Mouse (Mus musculus): ENCODE data around the gene Ifna9.
"Not testable (repeated sequence)": the region's sequence is repeated elsewhere in the genome, so short reads cannot be mapped to it uniquely, and the experiment has no call there.

The Ifna9 gene

DNA sequence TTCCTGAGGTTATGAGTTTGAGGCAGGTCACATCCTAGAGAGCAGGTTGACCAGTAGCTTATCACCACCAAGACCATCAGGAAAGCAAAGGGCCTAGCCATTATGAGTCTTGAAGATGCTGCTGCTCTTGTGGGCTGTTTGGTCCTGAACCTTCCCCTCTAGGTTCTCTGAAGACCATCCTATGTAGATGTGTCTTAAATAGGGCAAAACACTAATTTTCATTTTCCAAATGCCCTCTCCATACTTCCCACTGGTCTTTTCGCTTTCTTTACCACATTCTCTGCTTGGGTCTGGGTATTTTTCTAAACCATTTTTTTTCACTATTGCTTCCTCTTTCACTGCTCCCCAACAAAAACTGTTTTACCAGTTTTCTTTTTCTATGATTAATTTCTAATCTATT is at the start of gene Ifna9:
Ifna9 (minus strand) TSS at position 101 of the 400 bp plus-strand sequence.
- no peak for DNase-seq

DNA sequence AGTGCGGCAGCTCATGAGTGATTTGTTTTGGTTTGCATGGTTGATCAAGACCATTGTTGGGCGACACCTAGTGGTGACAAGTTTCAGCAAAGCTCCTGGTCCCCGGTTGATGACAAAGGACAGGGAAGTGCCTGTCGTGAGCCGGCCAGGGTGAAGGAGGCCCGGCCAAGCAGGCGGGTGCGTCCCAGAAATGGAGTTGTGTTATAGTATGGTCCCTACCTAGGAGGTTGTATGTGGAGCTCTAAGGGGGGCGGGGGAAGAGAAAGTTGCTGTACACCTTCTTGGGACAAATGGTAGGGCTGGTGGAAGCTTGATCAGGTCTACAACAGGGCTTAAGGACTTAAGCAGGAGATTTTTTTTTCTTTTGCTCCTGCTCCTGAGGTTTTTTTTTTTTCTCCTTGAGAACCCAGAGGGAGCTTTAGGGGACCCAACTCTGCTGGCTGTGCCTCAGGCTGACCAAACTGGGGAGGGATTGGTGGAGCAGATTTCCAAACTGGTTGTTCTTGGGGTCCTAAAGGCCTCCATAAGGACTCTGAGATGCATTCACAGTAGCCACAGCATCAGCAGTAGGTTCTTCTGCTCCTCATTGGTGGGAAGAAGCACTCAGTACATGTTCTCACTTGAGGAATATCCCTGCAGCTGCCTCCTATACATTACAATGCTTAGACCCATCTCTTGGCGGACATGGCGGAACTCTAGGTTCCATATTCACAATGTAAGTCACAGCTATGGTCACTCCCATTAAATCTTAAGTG is 49.1 kb upstream of the Ifna9 start:
- peak; percentile 84 for DNase-seq

DNA sequence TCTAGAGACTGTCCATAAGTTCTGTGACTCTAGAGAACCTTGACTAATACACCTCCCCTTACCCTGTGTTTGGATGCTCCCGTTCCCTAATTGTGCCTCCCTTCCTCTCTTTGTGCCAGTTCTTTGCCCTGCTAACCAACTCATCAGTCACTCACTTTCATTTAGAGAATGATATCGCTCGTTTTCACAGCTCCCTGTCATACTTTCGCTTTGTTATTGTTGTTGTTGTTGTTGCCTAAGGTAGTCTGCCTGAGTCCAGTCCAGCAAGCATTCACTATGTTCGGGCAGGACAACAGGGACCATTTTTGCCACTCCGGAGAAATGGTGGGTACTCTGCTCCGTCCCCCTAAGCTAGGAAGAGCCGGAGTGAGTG is 48.5 kb upstream of the Ifna9 start:
- DNase-seq = no peak

DNA sequence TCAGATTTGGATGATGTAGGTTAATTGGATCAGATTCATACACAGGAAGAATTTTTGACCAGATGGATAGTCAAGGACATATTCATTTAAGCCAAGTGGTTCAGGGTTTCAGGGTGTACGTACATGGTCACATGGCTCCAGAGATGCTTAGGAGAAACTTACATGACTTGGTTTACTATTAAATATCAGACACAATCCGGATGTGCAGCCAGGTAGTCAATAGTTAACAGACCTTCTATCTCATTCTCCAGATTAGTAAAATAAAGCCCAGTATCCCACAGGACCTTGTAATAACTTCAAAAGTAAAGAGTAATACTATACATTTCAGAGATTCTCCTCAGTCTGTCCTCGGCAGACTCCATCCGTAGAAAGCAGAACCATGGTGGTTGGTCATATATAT is 42.1 kb upstream of the Ifna9 start, which contains the start of gene C87499:
C87499 (minus strand) TSS at position 101 of the 400 bp plus-strand sequence.
- DNase-seq = no peak

DNA sequence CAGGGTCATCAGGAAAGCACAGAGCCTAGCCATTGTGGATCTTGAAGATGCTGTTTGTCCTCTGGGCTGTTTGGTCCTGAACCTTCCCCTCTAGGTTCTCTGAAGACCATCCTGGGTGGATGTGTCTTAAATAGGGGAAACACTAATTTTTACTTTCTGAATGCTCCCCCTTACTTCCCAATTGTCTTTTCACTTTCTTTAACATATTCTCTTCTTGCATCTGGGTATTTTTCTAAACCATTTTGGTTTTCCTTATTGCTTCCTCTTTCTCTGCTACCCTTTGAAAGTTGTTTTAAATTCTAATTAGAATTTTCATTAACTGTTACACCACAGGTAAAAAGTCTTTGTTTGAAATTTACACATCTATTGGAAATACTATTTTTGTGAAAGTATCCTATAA is 11.1 kb upstream of the Ifna9 start, which contains the start of gene Ifna12:
Ifna12 (minus strand) TSS at position 101 of the 400 bp plus-strand sequence.
- DNase-seq = no peak

DNA sequence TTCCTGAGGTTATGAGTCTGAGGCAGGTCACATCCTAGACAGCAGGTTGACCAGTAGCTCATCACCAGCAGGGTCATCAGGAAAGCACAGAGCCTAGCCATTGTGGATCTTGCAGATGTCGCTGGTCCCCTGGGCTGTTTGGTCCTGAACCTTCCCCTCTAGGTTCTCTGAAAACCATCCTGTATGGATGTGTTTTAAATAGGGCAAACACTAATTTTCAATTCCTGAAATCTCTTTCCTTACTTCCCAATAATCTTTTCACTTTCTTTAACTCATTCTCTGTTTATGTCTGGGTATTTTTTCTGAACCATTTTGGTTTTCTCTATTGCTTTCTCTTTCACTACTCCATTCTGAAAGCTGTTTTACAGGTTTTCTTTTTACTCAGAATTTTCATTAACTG is 20.5 kb downstream of the Ifna9 start, which contains the start of gene Ifna14:
Ifna14 (minus strand) TSS at position 101 of the 400 bp plus-strand sequence.
- no peak for DNase-seq

DNA sequence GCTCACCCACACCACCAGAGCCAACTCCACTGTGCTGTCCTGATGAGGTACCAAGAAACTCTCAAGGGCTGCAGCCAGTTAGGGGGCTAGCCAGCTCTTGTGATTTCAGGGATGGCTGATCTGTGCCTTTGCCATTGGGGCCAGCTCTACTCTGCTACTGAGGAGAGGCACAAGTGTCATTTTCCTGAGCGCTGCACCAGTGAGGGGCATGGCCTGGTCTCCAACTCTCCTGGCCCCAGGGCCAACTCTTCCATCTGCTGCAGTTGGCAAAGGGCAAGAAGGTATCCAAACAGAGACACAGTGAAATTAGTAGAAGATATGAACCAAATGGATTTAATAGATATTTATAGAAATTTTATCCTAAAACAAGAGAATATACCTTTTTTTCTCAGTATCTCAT is 30.4 kb downstream of the Ifna9 start:
- DNase-seq = peak; percentile 53

DNA sequence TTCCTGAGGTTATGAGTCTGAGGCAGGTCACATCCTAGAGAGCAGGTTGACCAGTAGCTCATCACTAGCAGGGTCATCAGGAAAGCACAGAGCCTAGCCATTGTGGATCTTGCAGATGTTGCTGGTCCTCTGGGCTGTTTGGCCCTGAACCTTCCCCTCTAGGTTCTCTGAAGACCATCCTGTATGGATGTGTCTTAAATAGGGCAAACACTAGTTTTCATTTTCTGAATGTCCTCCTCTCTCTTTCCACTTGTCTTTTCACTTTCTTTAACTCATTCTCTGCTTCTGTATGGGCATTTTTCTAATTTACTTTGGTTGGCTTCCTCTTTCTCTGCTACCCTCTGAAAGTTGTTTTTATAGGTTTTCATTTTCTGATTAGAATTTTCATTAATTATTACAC is 34.0 kb downstream of the Ifna9 start, which contains the start of gene Ifna15:
Ifna15 (minus strand) TSS at position 101 of the 400 bp plus-strand sequence.
- DNase-seq = not testable (repeated sequence)

DNA sequence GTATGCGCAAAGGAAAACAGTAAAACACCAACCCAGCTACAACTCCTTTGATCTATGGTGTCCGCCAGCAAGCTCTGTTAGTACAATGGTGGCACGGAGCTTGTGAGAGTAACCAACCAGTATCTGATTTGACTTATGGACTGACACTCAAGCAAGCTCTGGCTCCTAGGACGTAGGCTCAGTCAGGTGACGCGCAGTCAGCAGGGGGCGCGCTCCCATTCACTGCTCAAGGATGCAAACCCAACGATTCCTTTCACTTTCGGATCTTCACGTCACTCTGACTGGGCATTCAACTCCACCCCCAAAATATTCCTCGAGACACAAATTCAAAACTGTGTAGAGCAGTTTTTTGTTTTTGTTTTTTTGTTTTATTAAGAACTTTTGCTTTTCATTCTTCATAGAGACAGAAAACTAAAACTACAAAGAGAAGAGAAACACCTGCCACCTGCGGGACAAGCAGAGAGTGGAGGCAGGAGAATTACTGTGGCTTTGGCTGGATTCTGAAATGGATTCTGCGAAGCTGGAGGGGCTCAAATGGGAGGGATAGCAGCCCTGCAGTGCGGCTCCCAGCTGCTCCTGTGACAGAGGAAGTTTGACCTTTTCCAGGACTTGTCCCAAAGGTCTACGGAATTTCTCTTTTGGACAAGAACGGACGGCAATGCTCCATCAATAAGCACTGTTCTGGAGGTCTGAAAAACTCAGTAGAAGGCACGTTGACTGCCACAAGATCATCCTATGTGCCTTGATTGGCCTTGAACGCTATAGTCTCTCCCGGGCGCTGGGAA is 41.8 kb downstream of the Ifna9 start:
- peak; percentile 36 for DNase-seq

DNA sequence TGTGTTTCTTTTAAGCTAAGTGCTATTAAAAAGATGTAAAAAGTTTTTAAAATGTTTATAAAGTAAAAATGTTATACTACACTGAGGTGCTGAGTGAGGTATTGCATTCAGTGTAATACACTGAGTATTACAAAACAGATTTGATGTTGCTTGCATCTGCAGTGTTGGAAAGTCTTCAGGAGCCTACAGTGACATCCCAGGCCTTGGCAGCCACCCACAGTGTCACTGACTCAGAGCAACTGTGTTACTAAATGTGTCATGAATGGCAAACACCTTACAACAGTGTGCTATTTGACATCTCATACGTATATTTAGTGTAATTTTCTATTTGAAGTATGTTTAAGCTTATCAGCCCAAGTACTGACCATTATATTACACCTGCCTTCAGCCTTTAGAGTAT is 44.2 kb downstream of the Ifna9 start:
- DNase-seq = peak; percentile 15

DNA sequence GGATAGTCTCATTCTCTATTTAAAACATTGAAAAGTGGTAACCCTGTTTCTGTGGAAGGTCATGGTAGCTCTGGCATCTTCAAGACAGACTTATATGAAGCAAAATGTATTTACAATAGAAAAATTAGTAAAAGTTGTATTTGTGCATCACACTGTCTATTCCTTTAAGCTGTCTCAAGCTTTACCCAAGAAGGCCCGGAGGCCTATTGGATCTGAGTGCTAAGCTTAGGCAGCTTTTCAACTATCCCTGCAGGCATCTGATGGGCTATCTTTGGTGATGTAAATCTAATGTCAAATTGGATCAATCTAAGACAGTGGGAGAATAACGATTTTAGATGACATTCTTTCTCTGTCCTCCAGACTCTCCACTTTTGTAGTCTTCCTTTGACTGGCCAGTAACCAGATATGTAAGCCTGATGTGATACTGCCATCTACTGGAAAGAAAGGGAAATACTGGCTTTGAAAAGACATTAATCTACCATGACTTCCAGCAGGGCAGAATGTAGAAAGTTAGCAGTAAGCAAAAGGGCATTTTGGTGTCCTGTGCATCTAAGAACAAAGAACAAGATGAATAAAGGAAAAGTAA is 48.4 kb downstream of the Ifna9 start:
- no peak for DNase-seq
